Mouse (Mus musculus): ENCODE data around the gene Igf2. TPM values are rescaled to one million over a fixed set of nuclear protein-coding genes. Genes with fewer than 3 reads are reported as not detected.

Gene Igf2
- total RNA-seq (2012; rRNA removed) (not detected in 2 replicates), polyA plus RNA-seq (2012; ENCODE audit: insufficient read depth in 1 of 2, insufficient read length in 2 of 2, low read depth in 1 of 2, low replicate concordance in 2 of 2, missing spikeins in 1 of 2) (not detected)

- H3K4me1 ChIP-seq (ENCODE audit: control insufficient read depth in 1 of 2, insufficient read depth in 2 of 2, low read length in 2 of 2) = no peaks in the 10 kb centered on the region
- no peaks in the 10 kb centered on the region for H3K36me3 ChIP-seq (ENCODE audit: control insufficient read depth in 1 of 2, insufficient read depth in 2 of 2, low read length in 2 of 2)
- no peaks in the 10 kb centered on the region for H3K9me3 ChIP-seq (replicated peaks; ENCODE audit: insufficient read depth, low read length)
- H3K79me2 ChIP-seq (ENCODE audit: control insufficient read depth, insufficient read depth, low read length, poor library complexity) = no peaks in the 10 kb centered on the region
- TF ChIP-seq ZKSCAN1 (IDR thresholded peaks at IDR 0.05; ENCODE audit: low read depth, low read length) (no peak), EP300 (IDR thresholded peaks at IDR 0.05; ENCODE audit: low read depth in 1 of 2, low read length in 2 of 2) (no peak), NELFE (IDR thresholded peaks at IDR 0.05; ENCODE audit: low read depth, low read length) (no peak), ZC3H11A (IDR thresholded peaks at IDR 0.05; ENCODE audit: low read depth, low read length) (no peak), MEF2A (IDR thresholded peaks at IDR 0.05; ENCODE audit: extremely low read depth, insufficient replicate concordance, low read depth, low read length, poor library complexity, severe bottlenecking) (no peak), POLR2AphosphoS5 (IDR thresholded peaks at IDR 0.05; ENCODE audit: borderline replicate concordance, low read depth, low read length) (no peak), GATA1 (IDR thresholded peaks at IDR 0.05; ENCODE audit: low read depth, low read length) (no peak), MAZ (IDR thresholded peaks at IDR 0.05; ENCODE audit: low read depth, low read length) (no peak), SIN3A (IDR thresholded peaks at IDR 0.05; ENCODE audit: low read length) (no peak), CHD2 (IDR thresholded peaks at IDR 0.05; ENCODE audit: low read length) (no peak)
- H3K27me3 ChIP-seq (ENCODE audit: control insufficient read depth in 1 of 2, insufficient read depth in 2 of 2, low read length in 2 of 2) = no peaks in the 10 kb centered on the region
- DNase-seq (ENCODE audit: low read depth, low spot score) = no peak
- no peak within 1 kb of the TSS for H3K27ac ChIP-seq (ENCODE audit: control insufficient read depth, low read depth, low read length)
- no peak within 1 kb of the TSS for H3K4me3 ChIP-seq (ENCODE audit: control insufficient read depth in 1 of 2, insufficient read depth in 1 of 2, low read depth in 2 of 2, low read length in 2 of 2)
- H3K9ac ChIP-seq (ENCODE audit: control insufficient read depth, low read depth, low read length, poor library complexity, severe bottlenecking) = no peak within 1 kb of the TSS
Measured at GRCm38 (mm10) chr7:142666659-142667058, at the start of gene Igf2. Gene Igf2 (minus strand): TSS chr7:142666816.

DNA sequence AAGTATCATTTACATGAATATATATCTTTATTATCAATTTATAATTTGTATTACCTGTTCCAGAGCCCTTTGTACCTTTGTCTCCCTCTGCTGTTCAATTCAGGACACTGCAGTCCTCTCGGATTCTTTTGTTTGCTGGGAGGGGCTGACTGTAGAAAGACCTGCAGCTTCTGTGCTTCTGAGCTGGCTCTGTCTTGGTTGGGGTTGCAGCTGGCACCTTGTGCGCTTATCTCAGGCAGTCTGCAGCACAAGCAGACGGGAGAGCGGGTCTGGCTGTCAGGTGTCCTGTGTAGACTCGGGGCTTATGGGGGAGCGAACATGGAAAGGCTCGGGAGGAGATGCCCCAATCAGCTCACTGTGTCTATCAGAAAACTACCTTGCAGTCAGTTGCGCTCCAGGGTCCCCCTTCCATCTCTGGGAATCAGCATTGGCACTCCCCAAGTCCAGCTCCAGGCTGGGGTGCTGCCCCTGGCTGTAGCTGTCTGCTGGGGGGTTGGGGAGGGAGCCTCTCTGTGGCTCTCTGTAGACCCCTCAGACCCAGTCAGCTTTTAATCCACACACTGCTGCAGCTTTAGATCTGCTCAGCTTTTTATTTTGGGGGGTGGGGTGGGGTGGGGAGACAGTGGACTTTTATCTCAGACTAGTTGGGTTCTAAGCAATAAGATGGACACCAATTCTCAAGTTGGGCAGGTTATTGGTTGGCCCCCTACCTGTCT is 48.3 kb upstream of the Igf2 start:
- TF ChIP-seq RAD21 (IDR thresholded peaks at IDR 0.05; ENCODE audit: low read depth, low read length) (peak; percentile 61), SMC3 (IDR thresholded peaks at IDR 0.05; ENCODE audit: low read depth, low read length) (peak; percentile 83), JUND (IDR thresholded peaks at IDR 0.05; ENCODE audit: low read depth, low read length) (no peak), CTCF (IDR thresholded peaks at IDR 0.05 in 2 of 3, conservative IDR thresholded peaks at IDR 0.05 in 1 of 3; ENCODE audit: control insufficient read depth in 1 of 3, insufficient read depth in 1 of 3, low read depth in 2 of 3, low read length in 3 of 3, poor library complexity in 1 of 3, severe bottlenecking in 1 of 3) (peak; percentile 48 to 75 (median 74)), ZC3H11A (IDR thresholded peaks at IDR 0.05; ENCODE audit: low read depth, low read length) (peak; percentile 40; the same call in 1 of the 2 replicates)
- H3K27ac ChIP-seq (ENCODE audit: control insufficient read depth, low read depth, low read length) = no peak overlapping the region
- no peak overlapping the region for H3K9ac ChIP-seq (ENCODE audit: control insufficient read depth, low read depth, low read length, poor library complexity, severe bottlenecking)
- no peaks in the 10 kb centered on the region for H3K4me1 ChIP-seq (ENCODE audit: control insufficient read depth in 1 of 2, insufficient read depth in 2 of 2, low read length in 2 of 2)
- no peaks in the 10 kb centered on the region for H3K9me3 ChIP-seq (replicated peaks; ENCODE audit: insufficient read depth, low read length)
- no peaks in the 10 kb centered on the region; a peak in 1 of 4 replicates for H3K27me3 ChIP-seq (ENCODE audit: control insufficient read depth in 1 of 2, insufficient read depth in 2 of 2, low read length in 2 of 2)
- DNase-seq (ENCODE audit: low read depth, low spot score) = peak; percentile 50
- no peaks in the 10 kb centered on the region for H3K36me3 ChIP-seq (ENCODE audit: control insufficient read depth in 1 of 2, insufficient read depth in 2 of 2, low read length in 2 of 2)
- H3K4me3 ChIP-seq (ENCODE audit: control insufficient read depth in 1 of 2, insufficient read depth in 1 of 2, low read depth in 2 of 2, low read length in 2 of 2) = no peak overlapping the region
- H3K79me2 ChIP-seq (ENCODE audit: control insufficient read depth, insufficient read depth, low read length, poor library complexity) = no peaks in the 10 kb centered on the region
